Mouse (Mus musculus): ENCODE measurements at regions not wholly inside any gene's neighbourhood (a gene's known extent, or its start where the extent isn't known, plus 50 kb on each side); places are given as distances from the start of the nearest gene placed in this dataset.
"Not testable (repeated sequence)": the region's sequence is repeated elsewhere in the genome, so short reads cannot be mapped to it uniquely, and the experiment has no call there.

DNA sequence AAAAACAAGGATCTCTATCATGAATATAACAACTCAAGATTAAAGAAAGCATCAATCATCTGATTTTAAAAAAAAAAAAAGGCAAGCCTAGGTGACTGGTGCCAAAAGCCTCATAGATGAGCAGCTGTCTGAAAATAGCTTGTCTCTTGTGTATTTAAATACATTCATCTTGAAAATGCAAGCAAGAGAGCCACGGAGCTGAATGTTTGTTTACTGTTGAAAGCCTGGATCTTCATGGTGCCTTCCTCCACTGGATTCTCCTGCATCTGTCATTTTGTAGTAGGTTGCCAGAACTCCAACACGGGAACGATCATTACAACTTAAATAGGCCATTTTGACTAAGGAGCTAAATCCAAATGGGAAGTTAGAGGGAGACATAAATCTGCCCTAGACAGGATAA, 106.6 kb upstream of the Gm9972 start:
- Histone ChIP-seq H3K27ac (ENCODE audit: low read depth, low read length) (no peak overlapping the region), H3K9ac (ENCODE audit: low read depth, low read length) (no peak overlapping the region), H3K9me3 (ENCODE audit: control insufficient read depth, low read length) (no peaks in the 10 kb centered on the region), H3K27me3 (ENCODE audit: control insufficient read depth, insufficient read depth, low read length) (no peaks in the 10 kb centered on the region), H3K4me3 (ENCODE audit: low read depth, low read length) (no peak overlapping the region), H3K4me1 (replicated peaks; ENCODE audit: control insufficient read depth, insufficient read depth, low read length) (no peaks in the 10 kb centered on the region), H3K4me2 (replicated peaks; ENCODE audit: low read depth, low read length) (no peak overlapping the region), H3K36me3 (ENCODE audit: control insufficient read depth, insufficient read depth, low read length) (no peaks in the 10 kb centered on the region)
- ATAC-seq (ENCODE audit: low FRiP score) = no peak
- DNase-seq (ENCODE audit: low spot score) = no peak
- 86% methylated on average over 3 of the region's 3 CpGs for WGBS

DNA sequence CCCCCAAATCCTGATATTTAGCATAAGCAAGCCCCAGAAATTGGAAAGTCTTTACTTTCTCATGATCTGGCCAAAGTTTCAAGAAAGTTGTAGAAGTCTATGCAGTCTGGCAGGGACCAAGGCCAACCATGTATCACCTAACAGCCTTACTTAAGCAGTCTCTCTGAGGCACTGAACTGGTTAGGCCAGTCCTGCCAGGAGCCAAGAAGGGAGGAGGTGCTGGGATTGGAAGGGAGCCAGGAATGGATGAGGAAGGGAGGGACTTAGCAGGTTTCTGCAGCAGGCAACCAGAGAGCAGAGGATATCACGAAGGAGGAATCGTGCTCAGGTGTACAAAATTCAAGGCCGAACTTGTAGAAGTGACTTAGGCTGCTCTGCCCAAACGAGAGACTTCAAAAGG, 96.3 kb upstream of the Gm9972 start:
- not testable (repeated sequence) for H3K4me3 ChIP-seq (ENCODE audit: low read depth, low read length); H3K36me3 ChIP-seq (ENCODE audit: control insufficient read depth, insufficient read depth, low read length); H3K4me1 ChIP-seq (replicated peaks; ENCODE audit: control insufficient read depth, insufficient read depth, low read length); H3K27ac ChIP-seq (ENCODE audit: low read depth, low read length); H3K9ac ChIP-seq (ENCODE audit: low read depth, low read length); DNase-seq (ENCODE audit: low spot score); H3K27me3 ChIP-seq (ENCODE audit: control insufficient read depth, insufficient read depth, low read length); ATAC-seq (ENCODE audit: low FRiP score); H3K9me3 ChIP-seq (ENCODE audit: control insufficient read depth, low read length); H3K4me2 ChIP-seq (replicated peaks; ENCODE audit: low read depth, low read length)
- 82% methylated on average over 4 of the region's 4 CpGs for WGBS

DNA sequence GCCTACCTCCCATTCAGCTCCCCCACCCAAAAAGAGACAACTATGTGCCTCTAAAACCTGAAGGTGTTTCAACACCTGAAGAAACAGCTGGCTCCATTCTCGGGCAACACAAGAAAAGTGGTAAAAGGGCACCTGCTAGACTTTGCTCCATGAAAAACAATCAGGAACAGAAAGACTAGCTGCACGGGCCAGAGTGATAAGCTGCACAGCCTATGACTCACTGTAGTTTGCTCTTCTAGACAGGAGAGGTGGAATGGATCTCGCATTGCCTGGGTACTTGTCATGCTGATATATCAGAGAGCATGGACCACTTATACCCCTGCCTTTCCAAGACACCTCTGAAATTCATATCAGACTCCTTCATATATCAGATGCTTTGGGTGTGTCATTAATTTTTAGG, 94.0 kb upstream of the Gm9972 start:
- H3K36me3 ChIP-seq (ENCODE audit: control insufficient read depth, insufficient read depth, low read length) = no peaks in the 10 kb centered on the region
- no peak overlapping the region for H3K4me2 ChIP-seq (replicated peaks; ENCODE audit: low read depth, low read length)
- ATAC-seq (ENCODE audit: low FRiP score) = no peak
- no peaks in the 10 kb centered on the region for H3K9me3 ChIP-seq (ENCODE audit: control insufficient read depth, low read length)
- no peak overlapping the region for H3K9ac ChIP-seq (ENCODE audit: low read depth, low read length)
- H3K27ac ChIP-seq (ENCODE audit: low read depth, low read length) = no peak overlapping the region
- whole genome bisulfite sequencing = 82% methylated on average over 3 of the region's 3 CpGs
- H3K4me1 ChIP-seq (replicated peaks; ENCODE audit: control insufficient read depth, insufficient read depth, low read length) = no peaks in the 10 kb centered on the region
- no peak overlapping the region for H3K4me3 ChIP-seq (ENCODE audit: low read depth, low read length)
- no peak for DNase-seq (ENCODE audit: low spot score)
- no peaks in the 10 kb centered on the region for H3K27me3 ChIP-seq (ENCODE audit: control insufficient read depth, insufficient read depth, low read length)

DNA sequence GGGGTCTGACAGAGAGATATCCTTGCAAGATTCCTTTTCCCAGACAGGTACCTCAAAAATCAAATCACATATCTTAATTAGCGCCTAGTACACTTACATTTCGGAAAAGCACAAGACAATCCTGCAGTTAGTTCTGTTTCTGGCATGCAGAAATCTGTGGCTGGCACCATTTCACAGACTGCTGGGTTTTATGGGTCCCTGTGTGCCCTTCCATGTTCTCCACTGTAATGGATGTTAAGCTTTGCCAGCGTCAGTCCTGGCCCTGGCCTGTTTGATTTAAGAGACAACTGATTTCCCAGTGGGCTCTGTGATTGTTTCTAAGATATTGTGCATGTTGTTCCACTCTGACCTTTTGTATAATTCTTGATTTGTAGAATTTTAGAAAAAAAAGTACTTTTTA, 93.3 kb upstream of the Gm9972 start:
- no peaks in the 10 kb centered on the region for H3K36me3 ChIP-seq (ENCODE audit: control insufficient read depth, insufficient read depth, low read length)
- H3K9me3 ChIP-seq (ENCODE audit: control insufficient read depth, low read length) = no peaks in the 10 kb centered on the region

DNA sequence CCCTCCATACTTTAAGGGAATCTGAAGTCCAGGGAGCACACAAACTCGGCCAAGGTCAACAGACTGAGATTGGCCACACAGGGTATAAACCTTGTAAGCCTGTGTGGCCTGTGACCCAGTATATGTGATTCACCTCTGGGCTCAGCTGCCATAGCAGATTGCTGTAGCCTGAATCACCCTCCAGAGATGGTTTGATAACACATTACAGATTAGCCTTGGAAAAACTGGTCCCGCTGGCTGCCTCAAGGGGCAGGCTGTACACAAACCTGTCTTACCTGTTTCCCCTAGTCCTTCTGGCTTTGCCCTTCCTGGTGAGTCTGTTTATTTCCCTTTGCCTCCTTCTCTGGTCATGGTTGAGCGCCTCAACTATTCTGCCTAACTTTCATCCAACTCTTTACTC, 91.0 kb upstream of the Gm9972 start:
- ATAC-seq (ENCODE audit: low FRiP score) (no peak), DNase-seq (ENCODE audit: low spot score) (no peak)
- no peak overlapping the region for H3K27ac ChIP-seq (ENCODE audit: low read depth, low read length)
- H3K4me1 ChIP-seq (replicated peaks; ENCODE audit: control insufficient read depth, insufficient read depth, low read length) = no peaks in the 10 kb centered on the region
- H3K36me3 ChIP-seq (ENCODE audit: control insufficient read depth, insufficient read depth, low read length) = no peaks in the 10 kb centered on the region
- H3K27me3 ChIP-seq (ENCODE audit: control insufficient read depth, insufficient read depth, low read length) = no peaks in the 10 kb centered on the region
- no peaks in the 10 kb centered on the region for H3K9me3 ChIP-seq (ENCODE audit: control insufficient read depth, low read length)
- no peak overlapping the region for H3K4me2 ChIP-seq (replicated peaks; ENCODE audit: low read depth, low read length)
- no peak overlapping the region for H3K4me3 ChIP-seq (ENCODE audit: low read depth, low read length)
- 90% methylated on average over 3 of the region's 3 CpGs for WGBS
- H3K9ac ChIP-seq (ENCODE audit: low read depth, low read length) = no peak overlapping the region

More for the DNA sequence above, 93.3 kb upstream of the Gm9972 start:
- Histone ChIP-seq H3K4me2 (replicated peaks; ENCODE audit: low read depth, low read length) (no peak overlapping the region), H3K4me1 (replicated peaks; ENCODE audit: control insufficient read depth, insufficient read depth, low read length) (no peaks in the 10 kb centered on the region), H3K27me3 (ENCODE audit: control insufficient read depth, insufficient read depth, low read length) (no peaks in the 10 kb centered on the region), H3K27ac (ENCODE audit: low read depth, low read length) (no peak overlapping the region), H3K9ac (ENCODE audit: low read depth, low read length) (no peak overlapping the region), H3K4me3 (ENCODE audit: low read depth, low read length) (no peak overlapping the region)
- ATAC-seq (ENCODE audit: low FRiP score) (no peak), DNase-seq (ENCODE audit: low spot score) (no peak)
- 81% methylated on average over 3 of the region's 3 CpGs for WGBS

DNA sequence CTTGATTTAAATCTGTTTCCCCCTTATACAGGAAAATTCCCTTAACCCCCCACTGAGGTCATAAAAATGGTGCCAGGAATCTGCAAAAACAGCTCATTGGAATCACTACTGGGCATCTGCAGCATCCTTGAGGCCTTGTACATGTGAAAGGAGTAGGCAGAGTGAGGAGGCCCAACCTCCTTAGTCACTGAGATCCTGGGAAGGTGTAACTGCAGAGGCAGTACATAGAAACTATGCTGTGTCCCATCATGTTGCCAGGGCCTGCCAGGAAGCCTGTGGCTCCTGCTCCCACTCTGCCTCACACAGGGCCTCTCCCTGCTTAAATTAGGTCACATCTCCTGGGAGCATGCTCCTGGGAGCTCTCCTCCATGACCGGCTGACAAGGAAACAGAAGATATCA, 85.7 kb upstream of the Gm9972 start:
- 73% methylated on average over 1 of the region's 1 CpGs for WGBS
- ATAC-seq (ENCODE audit: low FRiP score) = no peak
- H3K27me3 ChIP-seq (ENCODE audit: control insufficient read depth, insufficient read depth, low read length) = no peaks in the 10 kb centered on the region

DNA sequence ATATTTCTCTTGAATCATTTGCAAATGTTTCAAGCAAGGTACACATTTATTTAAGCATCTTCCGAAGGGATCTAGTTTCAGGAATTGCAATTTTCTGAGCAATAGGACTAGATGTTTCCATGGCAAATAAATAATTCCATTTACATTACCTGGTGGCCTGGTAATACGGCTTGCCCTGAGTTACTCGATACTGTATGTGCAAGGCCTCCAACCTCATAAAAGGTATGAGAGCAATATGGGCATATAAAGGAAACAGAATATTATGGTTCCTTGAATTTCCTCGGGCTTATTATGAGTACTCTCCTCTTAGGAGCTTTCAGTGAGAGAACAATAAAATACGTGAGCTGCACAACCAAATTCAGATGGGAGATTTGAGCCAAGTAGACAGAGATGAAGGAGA, 81.4 kb upstream of the Gm9972 start:
- Histone ChIP-seq H3K36me3 (ENCODE audit: control insufficient read depth, insufficient read depth, low read length) (no peaks in the 10 kb centered on the region), H3K9ac (ENCODE audit: low read depth, low read length) (no peak overlapping the region)
- 89% methylated on average over 5 of the region's 5 CpGs for WGBS

More for the DNA sequence above, 85.7 kb upstream of the Gm9972 start:
- no peaks in the 10 kb centered on the region for H3K4me1 ChIP-seq (replicated peaks; ENCODE audit: control insufficient read depth, insufficient read depth, low read length)
- H3K4me3 ChIP-seq (ENCODE audit: low read depth, low read length) = no peak overlapping the region
- no peak overlapping the region for H3K4me2 ChIP-seq (replicated peaks; ENCODE audit: low read depth, low read length)
- H3K9ac ChIP-seq (ENCODE audit: low read depth, low read length) = no peak overlapping the region
- no peak for DNase-seq (ENCODE audit: low spot score)
- no peaks in the 10 kb centered on the region for H3K36me3 ChIP-seq (ENCODE audit: control insufficient read depth, insufficient read depth, low read length)
- no peaks in the 10 kb centered on the region for H3K9me3 ChIP-seq (ENCODE audit: control insufficient read depth, low read length)
- no peak overlapping the region for H3K27ac ChIP-seq (ENCODE audit: low read depth, low read length)

DNA sequence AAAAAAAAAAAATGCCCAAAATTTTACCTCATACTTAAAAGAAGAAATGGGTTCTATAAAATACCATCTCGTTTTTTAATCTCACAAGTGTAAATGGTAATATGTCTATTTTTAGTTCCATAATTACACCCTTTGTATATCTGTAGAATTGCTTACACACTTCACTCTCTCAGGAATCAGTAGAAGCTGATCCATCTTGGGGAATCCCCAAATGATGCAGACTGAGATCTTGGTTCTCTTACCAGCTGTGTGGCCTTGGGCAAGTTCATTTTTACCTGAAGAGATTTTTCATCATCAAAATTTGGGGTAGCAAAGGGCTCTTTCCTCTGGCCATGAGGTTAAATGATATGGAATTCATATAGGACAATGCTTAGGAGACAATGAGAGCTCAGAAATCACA, 69.8 kb upstream of the Gm9972 start:
- DNase-seq (ENCODE audit: low spot score) (no peak), ATAC-seq (ENCODE audit: low FRiP score) (no peak)
- H3K27me3 ChIP-seq (ENCODE audit: control insufficient read depth, insufficient read depth, low read length) = no peaks in the 10 kb centered on the region
- H3K36me3 ChIP-seq (ENCODE audit: control insufficient read depth, insufficient read depth, low read length) = no peaks in the 10 kb centered on the region
- no peak overlapping the region for H3K4me2 ChIP-seq (replicated peaks; ENCODE audit: low read depth, low read length)
- no peak overlapping the region for H3K4me3 ChIP-seq (ENCODE audit: low read depth, low read length)
- 83% methylated on average over 1 of the region's 1 CpGs for WGBS
- H3K9ac ChIP-seq (ENCODE audit: low read depth, low read length) = no peak overlapping the region
- H3K27ac ChIP-seq (ENCODE audit: low read depth, low read length) = no peak overlapping the region
- no peaks in the 10 kb centered on the region for H3K9me3 ChIP-seq (ENCODE audit: control insufficient read depth, low read length)
- no peaks in the 10 kb centered on the region for H3K4me1 ChIP-seq (replicated peaks; ENCODE audit: control insufficient read depth, insufficient read depth, low read length)

More for the DNA sequence above, 81.4 kb upstream of the Gm9972 start:
- no peaks in the 10 kb centered on the region for H3K4me1 ChIP-seq (replicated peaks; ENCODE audit: control insufficient read depth, insufficient read depth, low read length)
- no peak overlapping the region for H3K27ac ChIP-seq (ENCODE audit: low read depth, low read length)
- no peak for ATAC-seq (ENCODE audit: low FRiP score)
- no peaks in the 10 kb centered on the region for H3K9me3 ChIP-seq (ENCODE audit: control insufficient read depth, low read length)
- H3K4me2 ChIP-seq (replicated peaks; ENCODE audit: low read depth, low read length) = no peak overlapping the region
- no peak overlapping the region for H3K4me3 ChIP-seq (ENCODE audit: low read depth, low read length)
- no peak for DNase-seq (ENCODE audit: low spot score)
- no peaks in the 10 kb centered on the region for H3K27me3 ChIP-seq (ENCODE audit: control insufficient read depth, insufficient read depth, low read length)

DNA sequence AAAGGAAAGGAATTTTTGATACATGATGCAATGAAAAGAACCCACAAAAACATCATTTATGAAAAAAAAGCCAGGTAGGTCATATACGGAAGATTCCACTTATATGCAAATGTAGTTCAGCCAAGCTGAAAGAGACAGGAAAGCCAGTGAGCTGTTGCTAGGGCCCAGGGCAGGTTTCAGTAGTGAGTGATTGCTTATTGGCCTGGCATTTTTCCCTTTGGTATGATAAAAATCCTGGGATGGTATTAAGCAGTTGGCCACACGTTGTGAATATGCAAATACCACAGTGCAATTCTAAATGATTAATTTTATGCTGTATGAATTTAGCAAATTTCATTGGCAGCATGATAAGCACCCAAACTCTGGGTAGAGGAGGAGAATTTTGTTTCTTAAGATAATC, 57.3 kb upstream of the Gm9972 start:
- H3K4me1 ChIP-seq (replicated peaks; ENCODE audit: control insufficient read depth, insufficient read depth, low read length) = no peaks in the 10 kb centered on the region
- no peaks in the 10 kb centered on the region for H3K9me3 ChIP-seq (ENCODE audit: control insufficient read depth, low read length)
- no peak for DNase-seq (ENCODE audit: low spot score)
- H3K4me2 ChIP-seq (replicated peaks; ENCODE audit: low read depth, low read length) = no peak overlapping the region
- no peak overlapping the region for H3K9ac ChIP-seq (ENCODE audit: low read depth, low read length)
- WGBS = 70% methylated on average over 2 of the region's 2 CpGs
- no peaks in the 10 kb centered on the region for H3K36me3 ChIP-seq (ENCODE audit: control insufficient read depth, insufficient read depth, low read length)
- no peak for ATAC-seq (ENCODE audit: low FRiP score)
- no peak overlapping the region for H3K4me3 ChIP-seq (ENCODE audit: low read depth, low read length)
- no peaks in the 10 kb centered on the region for H3K27me3 ChIP-seq (ENCODE audit: control insufficient read depth, insufficient read depth, low read length)
- H3K27ac ChIP-seq (ENCODE audit: low read depth, low read length) = no peak overlapping the region

All from hindbrain, embryonic 11.5 days (tissue).